Mouse (Mus musculus): Measurements from ENCODE around the gene Sbf2.
A peak's percentile ranks its signal among the peaks of the same experiment; 100 is the strongest.
"Not testable (repeated sequence)": the region's sequence is repeated elsewhere in the genome, so short reads cannot be mapped to it uniquely, and the experiment has no call there.

The Sbf2 gene

GRCm38 (mm10) chr7:110416318-110416717 is 198.4 kb downstream of the Sbf2 start:
- no peak for DNase-seq (ENCODE audit: extremely low read depth, insufficient read length, low spot score)

- DNase-seq (ENCODE audit: extremely low read depth, insufficient read length, low spot score) = no peak
Observed at GRCm38 (mm10) chr7:110414276-110414675, 200.4 kb downstream of the Sbf2 start.

- no peak for DNase-seq (ENCODE audit: extremely low read depth, insufficient read length, low spot score)
Observed at GRCm38 (mm10) chr7:110402092-110402491, 212.6 kb downstream of the Sbf2 start.

- DNase-seq (ENCODE audit: extremely low read depth, insufficient read length, low spot score) = no peak
Observed at GRCm38 (mm10) chr7:110392576-110392975, 222.1 kb downstream of the Sbf2 start.

GRCm38 (mm10) chr7:110391632-110392031 is 223.1 kb downstream of the Sbf2 start:
- no peak for DNase-seq (ENCODE audit: extremely low read depth, insufficient read length, low spot score)

- DNase-seq (ENCODE audit: extremely low read depth, insufficient read length, low spot score) = not testable (repeated sequence)
Observed at GRCm38 (mm10) chr7:110388889-110389288, 225.8 kb downstream of the Sbf2 start.

- DNase-seq (ENCODE audit: extremely low read depth, insufficient read length, low spot score) = no peak
Observed at GRCm38 (mm10) chr7:110387565-110387964, 227.2 kb downstream of the Sbf2 start.

GRCm38 (mm10) chr7:110385482-110385881 is 229.2 kb downstream of the Sbf2 start:
- no peak for DNase-seq (ENCODE audit: extremely low read depth, insufficient read length, low spot score)

- DNase-seq (ENCODE audit: extremely low read depth, insufficient read length, low spot score) = no peak
Observed at GRCm38 (mm10) chr7:110384343-110384742, 230.4 kb downstream of the Sbf2 start.

- DNase-seq (ENCODE audit: extremely low read depth, insufficient read length, low spot score) = no peak
Observed at GRCm38 (mm10) chr7:110381625-110382024, 233.1 kb downstream of the Sbf2 start.

GRCm38 (mm10) chr7:110379335-110379914 is 235.3 kb downstream of the Sbf2 start:
- DNase-seq (ENCODE audit: extremely low read depth, insufficient read length, low spot score) = no peak

- no peak for DNase-seq (ENCODE audit: extremely low read depth, insufficient read length, low spot score)
Observed at GRCm38 (mm10) chr7:110372529-110372928, 242.2 kb downstream of the Sbf2 start.

GRCm38 (mm10) chr7:110362005-110362404 is 252.7 kb downstream of the Sbf2 start:
- DNase-seq (ENCODE audit: extremely low read depth, insufficient read length, low spot score) = no peak

GRCm38 (mm10) chr7:110361516-110361915 is 253.2 kb downstream of the Sbf2 start:
- no peak for DNase-seq (ENCODE audit: extremely low read depth, insufficient read length, low spot score)

- DNase-seq (ENCODE audit: extremely low read depth, insufficient read length, low spot score) = no peak
Observed at GRCm38 (mm10) chr7:110359391-110359790, 255.3 kb downstream of the Sbf2 start.

GRCm38 (mm10) chr7:110353971-110354370 is 260.8 kb downstream of the Sbf2 start:
- no peak for DNase-seq (ENCODE audit: extremely low read depth, insufficient read length, low spot score)

- DNase-seq (ENCODE audit: extremely low read depth, insufficient read length, low spot score) = no peak
Observed at GRCm38 (mm10) chr7:110347250-110347649, 267.5 kb downstream of the Sbf2 start.

GRCm38 (mm10) chr7:110337601-110338000 is 277.1 kb downstream of the Sbf2 start:
- peak; percentile 38 for DNase-seq (ENCODE audit: extremely low read depth, insufficient read length, low spot score)

- no peak for DNase-seq (ENCODE audit: extremely low read depth, insufficient read length, low spot score)
Observed at GRCm38 (mm10) chr7:110325381-110326110, 289.2 kb downstream of the Sbf2 start.

GRCm38 (mm10) chr7:110324852-110325251 is 289.9 kb downstream of the Sbf2 start:
- DNase-seq (ENCODE audit: extremely low read depth, insufficient read length, low spot score) = no peak

- no peak for DNase-seq (ENCODE audit: extremely low read depth, insufficient read length, low spot score)
Observed at GRCm38 (mm10) chr7:110321106-110321505, 293.6 kb downstream of the Sbf2 start.

GRCm38 (mm10) chr7:110318971-110319519 is 295.7 kb downstream of the Sbf2 start:
- peak; percentile 61 for DNase-seq (ENCODE audit: extremely low read depth, insufficient read length, low spot score)

Data from 3134 (cell line).